Comparison of ENCODE assay signal across 13 mouse cellular contexts in genomic region chr4:154585779-154586178, GRCm38 (mm10). TPM values are rescaled to one million over a fixed set of nuclear protein-coding genes. Genes with fewer than 3 reads are reported as not detected.
A peak's percentile ranks its signal among the peaks of the same experiment; 100 is the strongest.
DNase-seq lines count a peak whose midpoint lies in the region; ATAC-seq and TF ChIP-seq lines count a peak whose summit lies in the region.
"Had no signal": no experiment of that assay in that cellular context is flagged by ENCODE, and none has a peak within 500 bp of the region (broad histone marks: within the 10 kb centered on the region; RNA-seq: fewer than 3 reads in every experiment).

No protein-coding gene starts in this region.

- H3K36me3 ChIP-seq in neural tube, embryonic 13.5 days: no peaks in the 10 kb centered on the region
- H3K36me3 ChIP-seq in neural tube, embryonic 15.5 days: no peaks in the 10 kb centered on the region
- H3K36me3 ChIP-seq in limb, embryonic 15.5 days: no peaks in the 10 kb centered on the region
- no peaks in the 10 kb centered on the region for H3K36me3 ChIP-seq in stomach, postnatal 0 days (ENCODE audit: control insufficient read depth, insufficient read depth, low read length)
- H3K36me3 ChIP-seq: liver, embryonic 12.5 days had no signal

- H3K4me1 ChIP-seq in neural tube, embryonic 13.5 days (replicated peaks): peaks cover 43% of the 10 kb centered on the region
- peaks cover 29% of the 10 kb centered on the region for H3K4me1 ChIP-seq in neural tube, embryonic 15.5 days
- peaks cover 66% of the 10 kb centered on the region for H3K4me1 ChIP-seq in limb, embryonic 15.5 days
- H3K4me1 ChIP-seq in stomach, postnatal 0 days (replicated peaks; ENCODE audit: control insufficient read depth, insufficient read depth): no peaks in the 10 kb centered on the region

- no peak overlapping the region for H3K9ac ChIP-seq in neural tube, embryonic 13.5 days
- no peak overlapping the region for H3K9ac ChIP-seq in neural tube, embryonic 15.5 days (replicated peaks)
- no peak overlapping the region for H3K9ac ChIP-seq in limb, embryonic 15.5 days
- no peak overlapping the region for H3K9ac ChIP-seq in stomach, postnatal 0 days (ENCODE audit: low read length)
- H3K9ac ChIP-seq: liver, embryonic 12.5 days had no signal

- no peak overlapping the region for H3K4me3 ChIP-seq in neural tube, embryonic 13.5 days
- H3K4me3 ChIP-seq in neural tube, embryonic 15.5 days (replicated peaks): no peak overlapping the region
- no peak overlapping the region for H3K4me3 ChIP-seq in limb, embryonic 15.5 days
- no peak overlapping the region for H3K4me3 ChIP-seq in stomach, postnatal 0 days (ENCODE audit: low read depth, low read length)
- H3K4me3 ChIP-seq: liver, embryonic 12.5 days had no signal

- peak; percentile 48 for DNase-seq in adrenal gland, postnatal 14 days
- no peak for DNase-seq in adrenal gland, adult 18-20 months (ENCODE audit: low spot score in 2 of 2)
- DNase-seq in stomach, postnatal 0 days (ENCODE audit: low spot score): no peak
- DNase-seq in frontal cortex, adult 2 months (ENCODE audit: extremely low spot score in 1 of 2, low spot score in 1 of 2): no peak
- DNase-seq in urinary bladder, postnatal 10 days (ENCODE audit: low spot score): no peak
- DNase-seq: adrenal gland, adult 8-10 months; cerebellum, adult 9-10 months; gastrocnemius, postnatal 25 days had no signal

- TF ChIP-seq CTCF in stomach, postnatal 0 days (IDR thresholded peaks at IDR 0.05; ENCODE audit: low read depth): no peak

- no peak overlapping the region for H3K4me2 ChIP-seq in neural tube, embryonic 13.5 days
- H3K4me2 ChIP-seq in neural tube, embryonic 15.5 days: no peak overlapping the region
- no peak overlapping the region for H3K4me2 ChIP-seq in limb, embryonic 15.5 days
- H3K4me2 ChIP-seq in stomach, postnatal 0 days (replicated peaks; ENCODE audit: low read depth): no peak overlapping the region
- H3K4me2 ChIP-seq: liver, embryonic 12.5 days had no signal

- WGBS in neural tube, embryonic 13.5 days: 67% methylated on average over 14 of the region's 14 CpGs
- 77% methylated on average over 14 of the region's 14 CpGs for WGBS in neural tube, embryonic 15.5 days
- 51% methylated on average over 14 of the region's 14 CpGs for WGBS in limb, embryonic 15.5 days
- 51% methylated on average over 14 of the region's 14 CpGs for WGBS in stomach, postnatal 0 days

- H3K9me3 ChIP-seq in neural tube, embryonic 13.5 days: no peaks in the 10 kb centered on the region
- no peaks in the 10 kb centered on the region for H3K9me3 ChIP-seq in neural tube, embryonic 15.5 days (replicated peaks)
- no peaks in the 10 kb centered on the region for H3K9me3 ChIP-seq in limb, embryonic 15.5 days
- no peaks in the 10 kb centered on the region for H3K9me3 ChIP-seq in stomach, postnatal 0 days (ENCODE audit: control insufficient read depth, low read length)
- H3K9me3 ChIP-seq: liver, embryonic 12.5 days had no signal

- peaks cover 69% of the 10 kb centered on the region for H3K27me3 ChIP-seq in neural tube, embryonic 13.5 days
- peaks cover 29% of the 10 kb centered on the region for H3K27me3 ChIP-seq in neural tube, embryonic 15.5 days (replicated peaks)
- H3K27me3 ChIP-seq in limb, embryonic 15.5 days: 0 out of 2 replicates have a peak, but pooled peaks cover 2% of the 10 kb centered on the region
- no peaks in the 10 kb centered on the region for H3K27me3 ChIP-seq in stomach, postnatal 0 days (ENCODE audit: control insufficient read depth, insufficient read depth, low read length)
- H3K27me3 ChIP-seq: liver, embryonic 12.5 days had no signal

- ATAC-seq in neural tube, embryonic 13.5 days (ENCODE audit: low read depth): no peak
- no peak for ATAC-seq in neural tube, embryonic 15.5 days (ENCODE audit: low FRiP score)
- no peak for ATAC-seq in limb, embryonic 15.5 days (ENCODE audit: insufficient number of reproducible peaks, low FRiP score, low TSS enrichment, low read depth)
- no peak; the same call in 1 of the 2 replicates for ATAC-seq in stomach, postnatal 0 days (ENCODE audit: low FRiP score, low TSS enrichment)
- ATAC-seq: liver, embryonic 12.5 days had no signal

- H3K27ac ChIP-seq in neural tube, embryonic 13.5 days (replicated peaks): peak overlapping the region; percentile 18; the same call in 1 of the 2 replicates
- no peak overlapping the region for H3K27ac ChIP-seq in neural tube, embryonic 15.5 days (replicated peaks)
- peak overlapping the region; percentile 33; the same call in 1 of the 2 replicates for H3K27ac ChIP-seq in limb, embryonic 15.5 days
- peak overlapping the region; percentile 75 for H3K27ac ChIP-seq in stomach, postnatal 0 days (replicated peaks)
- H3K27ac ChIP-seq: kidney, postnatal 0 days; liver, embryonic 12.5 days had no signal

- TF ChIP-seq EP300 in stomach, postnatal 0 days (optimal IDR thresholded peaks at IDR 0.05): no peak

RNA-seq across cellular contexts. Expression of gene Prdm16, which starts 50.9 kb away (rescaled TPM):
- total RNA-seq in adrenal gland, postnatal 14 days (2021): 10.2 and 12.7 TPM in 2 replicates
- total RNA-seq in adrenal gland, adult 18-20 months (2021): 1 to 10 TPM; 4.3 to 7.6 TPM
- polyA plus RNA-seq in neural tube, embryonic 13.5 days (2015; fragmentation: Nextera tagmentation; extraction: Ambion mirVana): 10.0 and 12.4 TPM in 2 replicates
- polyA plus RNA-seq in neural tube, embryonic 15.5 days (2015; fragmentation: Nextera tagmentation; extraction: Ambion mirVana): 7.7 and 9.0 TPM in 2 replicates
- 16.9 and 17.5 TPM in 2 replicates for polyA plus RNA-seq in limb, embryonic 15.5 days (2015; fragmentation: Nextera tagmentation; extraction: Ambion mirVana)
- 15.6 and 18.5 TPM in 2 replicates for polyA plus RNA-seq in stomach, postnatal 0 days (2015; fragmentation: Nextera tagmentation; extraction: Ambion mirVana)
- polyA plus RNA-seq in frontal cortex, adult 2 months (2012; rRNA removed): 5.0 and 5.4 TPM in 2 replicates
